Mouse (Mus musculus): Measurements from ENCODE around the gene Mthfd2. TPM values are rescaled to one million over a fixed set of nuclear protein-coding genes. Genes with fewer than 3 reads are reported as not detected.

Mthfd2 gene
- total RNA-seq (2023) = 10 to 100 TPM; 12.7 to 14.5 TPM

GRCm38 (mm10) chr6:83325525-83326393 is at the start of gene Mthfd2, which contains the start of gene Mob1a:
Mthfd2 (minus strand) TSS chr6:83325908.
Mob1a (plus strand) TSS chr6:83326016.

GRCm38 (mm10) chr6:83348873-83349272 is 23.2 kb upstream of the Mthfd2 start, which contains the start of gene Bola3:
Bola3 (plus strand) TSS chr6:83349147.

Other genes starting within 250 kb of the Mthfd2 start
- gene Pcgf1, start 248.0 kb downstream of the Mthfd2 start, total RNA-seq (2023) = 10 to 100 TPM; 20.2 to 26.1 TPM
- under 1 TPM in 1 of 2 experiments, not detected in 1; 0.70 TPM for gene Lbx2, start 239.5 kb downstream of the Mthfd2 start, total RNA-seq (2023)
- gene Ccdc142, start 224.3 kb downstream of the Mthfd2 start, total RNA-seq (2023) = 10 to 100 TPM; 19.5 to 25.7 TPM
- 10 to 100 TPM; 13.5 to 17.0 TPM for gene Gm42688, start 224.3 kb downstream of the Mthfd2 start, total RNA-seq (2023)
- gene Mrpl53, start 216.9 kb downstream of the Mthfd2 start, total RNA-seq (2023) = 10 to 100 TPM; 29.8 to 35.3 TPM
- 10 to 100 TPM; 37.3 to 49.6 TPM for gene Mogs, start 210.4 kb downstream of the Mthfd2 start, total RNA-seq (2023)
- 10 to 100 TPM; 46.4 to 46.7 TPM for gene Wbp1, start 204.3 kb downstream of the Mthfd2 start, total RNA-seq (2023)
- gene Ino80b, start 200.5 kb downstream of the Mthfd2 start, total RNA-seq (2023) = 10 to 100 TPM; 35.6 to 40.9 TPM
- gene Rtkn, start 190.4 kb downstream of the Mthfd2 start, total RNA-seq (2023) = not detected
- gene Wdr54, start 169.5 kb downstream of the Mthfd2 start, total RNA-seq (2023) = 1 to 10 TPM; 1.1 to 1.8 TPM
- not detected for gene 1700003E16Rik, start 169.5 kb downstream of the Mthfd2 start, total RNA-seq (2023)
- 100 to 1,000 TPM; 113 to 115 TPM for gene Dctn1, start 160.0 kb downstream of the Mthfd2 start, total RNA-seq (2023)
- not detected for gene Slc4a5, start 106.1 kb downstream of the Mthfd2 start, total RNA-seq (2023)
- gene Mob1a, start 108 bp upstream of the Mthfd2 start, total RNA-seq (2023) = 100 to 1,000 TPM; 153 to 161 TPM
- gene Bola3, start 23.2 kb upstream of the Mthfd2 start, total RNA-seq (2023) = 10 to 100 TPM; 26.0 to 34.8 TPM
- 10 to 100 TPM; 82.0 to 89.5 TPM for gene Tet3, start 133.2 kb upstream of the Mthfd2 start, total RNA-seq (2023)
- gene Dguok, start 181.1 kb upstream of the Mthfd2 start, total RNA-seq (2023) = 10 to 100 TPM; 54.7 to 81.8 TPM
- not detected for gene Actg2, start 210.4 kb upstream of the Mthfd2 start, total RNA-seq (2023)
- 10 to 100 TPM; 19.8 to 21.8 TPM for gene Stambp, start 246.8 kb upstream of the Mthfd2 start, total RNA-seq (2023)